Mouse (Mus musculus): ENCODE data around the gene Afmid. TPM values are rescaled to one million over a fixed set of nuclear protein-coding genes. Genes with fewer than 3 reads are reported as not detected.

Gene Afmid
- total and polyA plus RNA-seq, 3 experiments: 5.0 to 7.5 (median 7.3) TPM

GRCm38 (mm10) chr11:117824060-117824969 lies 1.4 kb upstream of the Afmid start (continued):
- TF ChIP-seq MYC (IDR thresholded peaks at IDR 0.05; ENCODE audit: low read depth, low read length) (peak; percentile 96), BHLHE40 (IDR thresholded peaks at IDR 0.05; ENCODE audit: low read depth, low read length) (peak; percentile 44; the same call in 1 of the 2 replicates), ZKSCAN1 (IDR thresholded peaks at IDR 0.05; ENCODE audit: borderline replicate concordance, low read depth, low read length) (no peak), MXI1 (IDR thresholded peaks at IDR 0.05; ENCODE audit: low read depth, low read length) (peak; percentile 96), MAX (IDR thresholded peaks at IDR 0.05; ENCODE audit: low read length) (peak; percentile 95), ZC3H11A (IDR thresholded peaks at IDR 0.05; ENCODE audit: low read depth, low read length) (peak; percentile 42), USF1 (IDR thresholded peaks at IDR 0.05; ENCODE audit: low read depth, low read length) (no peak), NELFE (IDR thresholded peaks at IDR 0.05; ENCODE audit: low read depth, low read length) (0 out of 2 replicates have a peak, but pooled peaks have one; percentile 45), CTCF (conservative IDR thresholded peaks at IDR 0.05 in 1 of 2, IDR thresholded peaks at IDR 0.05 in 1 of 2; ENCODE audit: low read depth in 2 of 2, low read length in 2 of 2) (peak; percentile 81 to 93)

GRCm38 (mm10) chr11:117826164-117826563 lies 440 bp downstream of the Afmid start:
- H3K4me3 ChIP-seq (replicated peaks in 1 of 3; ENCODE audit: low read depth in 2 of 3, low read length in 2 of 3, poor library complexity in 1 of 3): peak overlapping the region; percentile 64 to 77 (median 65)
- peak overlapping the region; percentile 94 for H3K27ac ChIP-seq (ENCODE audit: insufficient read depth, low read depth)
- peaks cover 25 to 40% of the 10 kb centered on the region in 2 experiments for H3K36me3 ChIP-seq (replicated peaks in 1 of 2; ENCODE audit: control insufficient read depth in 1 of 2, insufficient read depth in 1 of 2, low read length in 1 of 2)
- no peaks in the 10 kb centered on the region for H3K9me3 ChIP-seq (replicated peaks; ENCODE audit: low read length)
- in situ Hi-C loops (cut with MboI; ENCODE audit: low pct_ligation_motif_present, low pct_unique_long_range_greater_than_20kb, low sequenced_read_pairs) (loop anchor here (5.0 to 10.0 kb wide), 3 partner anchors 34 to 351 kb away; no protein-coding TSS in a partner anchor), dilution Hi-C loops (cut with MboI; ENCODE audit: extremely low pct_ligation_motif_present, extremely low pct_unique_long_range_greater_than_20kb, low sequenced_read_pairs) (no loop called here)
- TF ChIP-seq CHD1 (IDR thresholded peaks at IDR 0.05; ENCODE audit: low read depth, low read length) (peak; percentile 98; the same call in 1 of the 2 replicates), ZMIZ1 (IDR thresholded peaks at IDR 0.05; ENCODE audit: low read depth, low read length) (peak; percentile 63), MXI1 (IDR thresholded peaks at IDR 0.05; ENCODE audit: low read depth, low read length) (peak; percentile 8; the same call in 1 of the 2 replicates), BHLHE40 (IDR thresholded peaks at IDR 0.05; ENCODE audit: low read depth, low read length) (0 out of 2 replicates have a peak, but pooled peaks have one; percentile 8), MAX (IDR thresholded peaks at IDR 0.05; ENCODE audit: low read length) (0 out of 2 replicates have a peak, but pooled peaks have one; percentile 14), TCF12 (IDR thresholded peaks at IDR 0.05; ENCODE audit: low read depth, low read length) (peak; percentile 4; the same call in 1 of the 2 replicates), JUND (conservative IDR thresholded peaks at IDR 0.05; ENCODE audit: low read depth, low read length) (no peak), ZC3H11A (IDR thresholded peaks at IDR 0.05; ENCODE audit: low read depth, low read length) (no peak), NRF1 (IDR thresholded peaks at IDR 0.05; ENCODE audit: low read depth, low read length) (peak; percentile 63)
- H3K4me1 ChIP-seq (ENCODE audit: control insufficient read depth in 1 of 2, insufficient read depth in 2 of 2): peaks cover 14 to 60% of the 10 kb centered on the region in 2 experiments
- H3K9ac ChIP-seq (ENCODE audit: insufficient read depth, low read depth): peak overlapping the region; percentile 85
- H3K27me3 ChIP-seq (replicated peaks): no peaks in the 10 kb centered on the region
- peak overlapping the region; percentile 89 for H3K4me2 ChIP-seq (ENCODE audit: insufficient read depth, low read depth, poor library complexity, severe bottlenecking)
- no peak for DNase-seq (ENCODE audit: extremely low read depth)
- peaks cover 51% of the 10 kb centered on the region for H3K79me2 ChIP-seq (replicated peaks; ENCODE audit: control insufficient read depth, extremely low read depth, insufficient read depth, poor library complexity, severe bottlenecking)

GRCm38 (mm10) chr11:117826916-117827315 lies 1.2 kb downstream of the Afmid start:
- Histone ChIP-seq H3K9ac (ENCODE audit: insufficient read depth, low read depth) (peak overlapping the region; percentile 85), H3K27ac (ENCODE audit: insufficient read depth, low read depth) (peak overlapping the region; percentile 94), H3K4me2 (ENCODE audit: insufficient read depth, low read depth, poor library complexity, severe bottlenecking) (peak overlapping the region; percentile 89), H3K27me3 (replicated peaks) (no peaks in the 10 kb centered on the region), H3K79me2 (replicated peaks; ENCODE audit: control insufficient read depth, extremely low read depth, insufficient read depth, poor library complexity, severe bottlenecking) (peaks cover 51% of the 10 kb centered on the region), H3K4me3 (replicated peaks in 1 of 3; ENCODE audit: low read depth in 2 of 3, low read length in 2 of 3, poor library complexity in 1 of 3) (peak overlapping the region; percentile 64 to 77 (median 65)), H3K4me1 (ENCODE audit: control insufficient read depth in 1 of 2, insufficient read depth in 2 of 2) (peaks cover 12 to 59% of the 10 kb centered on the region in 2 experiments), H3K36me3 (replicated peaks in 1 of 2; ENCODE audit: control insufficient read depth in 1 of 2, insufficient read depth in 1 of 2, low read length in 1 of 2) (peaks cover 18 to 32% of the 10 kb centered on the region in 2 experiments), H3K9me3 (replicated peaks; ENCODE audit: low read length) (no peaks in the 10 kb centered on the region)
- no peak for TF ChIP-seq EP300 (IDR thresholded peaks at IDR 0.05; ENCODE audit: low read length)
- TF ChIP-seq SIN3A (IDR thresholded peaks at IDR 0.05; ENCODE audit: low read length): peak; percentile 71
- TF ChIP-seq POLR2AphosphoS2 (IDR thresholded peaks at IDR 0.05; ENCODE audit: low read depth, low read length): no peak
- no peak for TF ChIP-seq USF1 (IDR thresholded peaks at IDR 0.05; ENCODE audit: low read depth, low read length)
- no peak for TF ChIP-seq ZC3H11A (IDR thresholded peaks at IDR 0.05; ENCODE audit: low read depth, low read length)
- TF ChIP-seq ZNF384 (IDR thresholded peaks at IDR 0.05; ENCODE audit: low read depth, low read length): 0 out of 2 replicates have a peak, but pooled peaks have one; percentile 37
- no peak for TF ChIP-seq CHD1 (IDR thresholded peaks at IDR 0.05; ENCODE audit: low read depth, low read length)
- 0 out of 2 replicates have a peak, but pooled peaks have one; percentile 8 for TF ChIP-seq MAX (IDR thresholded peaks at IDR 0.05; ENCODE audit: low read length)
- no peak for TF ChIP-seq RCOR1 (conservative IDR thresholded peaks at IDR 0.05; ENCODE audit: low read depth, low read length)
- no peak for TF ChIP-seq KAT2A (IDR thresholded peaks at IDR 0.05; ENCODE audit: insufficient replicate concordance, low read length)
- TF ChIP-seq GABPA (IDR thresholded peaks at IDR 0.05; ENCODE audit: insufficient replicate concordance, low read depth, low read length): no peak
- TF ChIP-seq ZMIZ1 (IDR thresholded peaks at IDR 0.05; ENCODE audit: low read depth, low read length): no peak
- no peak for TF ChIP-seq NRF1 (IDR thresholded peaks at IDR 0.05; ENCODE audit: low read depth, low read length)
- no peak for TF ChIP-seq ETS1 (conservative IDR thresholded peaks at IDR 0.05; ENCODE audit: low read depth, low read length)
- TF ChIP-seq TCF12 (IDR thresholded peaks at IDR 0.05; ENCODE audit: low read depth, low read length): no peak
- no peak for TF ChIP-seq E2F4 (IDR thresholded peaks at IDR 0.05; ENCODE audit: insufficient replicate concordance, low read depth, low read length)
- TF ChIP-seq PAX5 (IDR thresholded peaks at IDR 0.05; ENCODE audit: low read length): no peak
- dilution Hi-C loops (cut with MboI; ENCODE audit: extremely low pct_ligation_motif_present, extremely low pct_unique_long_range_greater_than_20kb, low sequenced_read_pairs) (no loop called here), in situ Hi-C loops (cut with MboI; ENCODE audit: low pct_ligation_motif_present, low pct_unique_long_range_greater_than_20kb, low sequenced_read_pairs) (loop anchor here (5.0 to 10.0 kb wide), 3 partner anchors 35 to 352 kb away; no protein-coding TSS in a partner anchor)
- DNase-seq (ENCODE audit: extremely low read depth): peak; percentile 31
